Mouse (Mus musculus) duodenum, adult 2 months (tissue): ENCODE measurements around the gene Rcan2. TPM values are rescaled to one million over a fixed set of nuclear protein-coding genes. Genes with fewer than 3 reads are reported as not detected.

ENCODE experiments used
- polyA plus RNA-seq: library from polyadenylated mRNA; depleted of rRNA; stranded (reverse); fragments of >200 nt; gene quantifications from 2 replicates; pipeline ENCODE4 v1.2.3, GENCODE M21; 2012; ENCODE audit warnings: low replicate concordance; rRNA removed

Rcan2 gene
- 0.59 and 1.1 TPM in 2 replicates for polyA plus RNA-seq

GRCm38 (mm10) chr17:43801077-43801476 is at the start of gene Rcan2:
Gene Rcan2 (plus strand): TSS chr17:43801351.

GRCm38 (mm10) chr17:44078631-44079350 is 277.6 kb downstream of the Rcan2 start, which contains the start of gene Enpp5:
Gene Enpp5 (plus strand): TSS chr17:44078813.

Other genes with a start within 250 kb of the Rcan2 start
- 3.3 and 9.1 TPM in 2 replicates for gene Pla2g7, start 233.3 kb upstream of the Rcan2 start, polyA plus RNA-seq
- gene Tdrd6, start 171.1 kb upstream of the Rcan2 start, polyA plus RNA-seq = not detected in 2 replicates
- gene Slc25a27, start 134.1 kb upstream of the Rcan2 start, polyA plus RNA-seq = 0.39 and 1.2 TPM in 2 replicates
- gene Cyp39a1, start 133.9 kb upstream of the Rcan2 start, polyA plus RNA-seq = 0.14 and 0.89 TPM in 2 replicates